Mouse (Mus musculus) ES-Bruce4 (cell line): ENCODE measurements around the gene Camkmt.

Source experiments
- CTCF ChIP-seq: IDR thresholded peaks from one replicate; pipeline ENCODE4 v1.8.1; 2011; ENCODE audit warnings: low read depth, low read length
- EP300 ChIP-seq: IDR thresholded peaks from 2 replicates; pipeline ENCODE4 v1.6.1; 2011; ENCODE audit warnings: low read depth, low read length; ENCODE audit not compliant: insufficient read depth
- POLR2A ChIP-seq: IDR thresholded peaks from one replicate; pipeline ENCODE4 v1.8.1; 2011; ENCODE audit warnings: low read length; ENCODE audit not compliant: insufficient read depth

- TF ChIP-seq CTCF = no peak
- TF ChIP-seq EP300 = no peak
- no peak for TF ChIP-seq POLR2A
Measured at GRCm38 (mm10) chr17:85080781-85081180, 9.6 kb upstream of the Camkmt start.
